Comparison of ENCODE assay signal across 8 mouse cellular contexts in genomic region chr10:13060021-13060668, GRCm38 (mm10). TPM values are rescaled to one million over a fixed set of nuclear protein-coding genes. Genes with fewer than 3 reads are reported as not detected.
DNase-seq lines count a peak whose midpoint lies in the region; ATAC-seq and TF ChIP-seq lines count a peak whose summit lies in the region.

Gene Plagl1 (plus strand): TSS chr10:13060504.

- H3K4me2 ChIP-seq in kidney, postnatal 0 days (ENCODE audit: low read length): peak within 1 kb of the TSS; percentile 57
- H3K4me2 ChIP-seq in embryonic facial prominence, embryonic 11.5 days (ENCODE audit: low read depth, low read length): peak within 1 kb of the TSS; percentile 64
- H3K4me2 ChIP-seq in hindbrain, embryonic 14.5 days (replicated peaks): peak within 1 kb of the TSS; percentile 78
- peak within 1 kb of the TSS; percentile 79 for H3K4me2 ChIP-seq in limb, embryonic 14.5 days (replicated peaks; ENCODE audit: low read depth, low read length, severe bottlenecking)

- no peak for DNase-seq in kidney, postnatal 0 days (ENCODE audit: low spot score)
- no peak for DNase-seq in kidney, adult 9 months
- no peak for DNase-seq in embryonic facial prominence, embryonic 11.5 days (ENCODE audit: low spot score)
- no peak for DNase-seq in hindbrain, embryonic 14.5 days (ENCODE audit: low spot score)
- DNase-seq in limb, embryonic 14.5 days (ENCODE audit: low spot score): no peak
- no peak for DNase-seq in ovary, postnatal 14 days (ENCODE audit: low spot score)
- no peak for DNase-seq in cerebellum, postnatal 25 days
- no peak for DNase-seq in lung, postnatal 14 days

- H3K4me3 ChIP-seq in kidney, postnatal 0 days (replicated peaks; ENCODE audit: low read depth, low read length): peak within 1 kb of the TSS; percentile 24; the same call in 1 of the 2 replicates
- H3K4me3 ChIP-seq in embryonic facial prominence, embryonic 11.5 days (ENCODE audit: low read depth, low read length): peak within 1 kb of the TSS; percentile 29
- H3K4me3 ChIP-seq in hindbrain, embryonic 14.5 days (replicated peaks; ENCODE audit: low read length): peak within 1 kb of the TSS; percentile 42
- H3K4me3 ChIP-seq in limb, embryonic 14.5 days (replicated peaks; ENCODE audit: low read length): peak within 1 kb of the TSS; percentile 41

- no peak within 1 kb of the TSS for H3K27ac ChIP-seq in kidney, postnatal 0 days
- no peak within 1 kb of the TSS for H3K27ac ChIP-seq in embryonic facial prominence, embryonic 11.5 days (replicated peaks; ENCODE audit: low read depth, low read length)
- H3K27ac ChIP-seq in hindbrain, embryonic 14.5 days: no peak within 1 kb of the TSS
- H3K27ac ChIP-seq in limb, embryonic 14.5 days (replicated peaks; ENCODE audit: low read depth, low read length): 0 out of 2 replicates have a peak within 1 kb of the TSS, but pooled peaks have one; percentile 9

- no peaks in the 10 kb centered on the region for H3K36me3 ChIP-seq in kidney, postnatal 0 days (ENCODE audit: insufficient read depth, low read length)
- no peaks in the 10 kb centered on the region for H3K36me3 ChIP-seq in embryonic facial prominence, embryonic 11.5 days (replicated peaks; ENCODE audit: control insufficient read depth, insufficient read depth, low read depth, low read length)
- H3K36me3 ChIP-seq in hindbrain, embryonic 14.5 days (replicated peaks; ENCODE audit: control insufficient read depth, insufficient read depth): no peaks in the 10 kb centered on the region
- no peaks in the 10 kb centered on the region for H3K36me3 ChIP-seq in limb, embryonic 14.5 days (ENCODE audit: control insufficient read depth, insufficient read depth, low read length)

- peak within 1 kb of the TSS; percentile 35 for H3K9ac ChIP-seq in kidney, postnatal 0 days (ENCODE audit: low read depth, low read length)
- H3K9ac ChIP-seq in embryonic facial prominence, embryonic 11.5 days (replicated peaks; ENCODE audit: low read length): peak within 1 kb of the TSS; percentile 55
- peak within 1 kb of the TSS; percentile 57 for H3K9ac ChIP-seq in hindbrain, embryonic 14.5 days
- peak within 1 kb of the TSS; percentile 50 for H3K9ac ChIP-seq in limb, embryonic 14.5 days (ENCODE audit: low read depth, low read length, severe bottlenecking)

- no peak for TF ChIP-seq CTCF in kidney, postnatal 0 days (IDR thresholded peaks at IDR 0.05; ENCODE audit: low read depth)

- 72% methylated on average over 11 of the region's 11 CpGs for WGBS in kidney, postnatal 0 days
- 48% methylated on average over 11 of the region's 11 CpGs for whole genome bisulfite sequencing in embryonic facial prominence, embryonic 11.5 days
- 62% methylated on average over 11 of the region's 11 CpGs for WGBS in hindbrain, embryonic 14.5 days
- 42% methylated on average over 11 of the region's 11 CpGs for WGBS in limb, embryonic 14.5 days

- TF ChIP-seq POLR2A in limb, embryonic 14.5 days (IDR thresholded peaks at IDR 0.05; ENCODE audit: borderline replicate concordance, extremely low read depth, insufficient read depth, insufficient read length): no peak

- no peak for ATAC-seq in kidney, postnatal 0 days (replicated peaks; ENCODE audit: low FRiP score, low read depth)
- ATAC-seq in embryonic facial prominence, embryonic 11.5 days (replicated peaks; ENCODE audit: insufficient number of reproducible peaks, low FRiP score, low TSS enrichment, low read depth): no peak
- ATAC-seq in hindbrain, embryonic 14.5 days (ENCODE audit: low FRiP score): no peak
- ATAC-seq in limb, embryonic 14.5 days (ENCODE audit: low FRiP score, low read depth): no peak

- no peaks in the 10 kb centered on the region for H3K9me3 ChIP-seq in kidney, postnatal 0 days (replicated peaks; ENCODE audit: low read length)
- H3K9me3 ChIP-seq in embryonic facial prominence, embryonic 11.5 days (replicated peaks; ENCODE audit: control insufficient read depth, low read length): no peaks in the 10 kb centered on the region
- H3K9me3 ChIP-seq in hindbrain, embryonic 14.5 days (ENCODE audit: control insufficient read depth, low read length): no peaks in the 10 kb centered on the region
- H3K9me3 ChIP-seq in limb, embryonic 14.5 days (ENCODE audit: control insufficient read depth, low read length): no peaks in the 10 kb centered on the region

- H3K27me3 ChIP-seq in kidney, postnatal 0 days (ENCODE audit: insufficient read depth, low read length): no peaks in the 10 kb centered on the region
- H3K27me3 ChIP-seq in embryonic facial prominence, embryonic 11.5 days (ENCODE audit: control insufficient read depth, insufficient read depth, low read length): peaks cover 26% of the 10 kb centered on the region
- peaks cover 37% of the 10 kb centered on the region for H3K27me3 ChIP-seq in hindbrain, embryonic 14.5 days (ENCODE audit: control insufficient read depth, insufficient read depth, low read length)
- peaks cover 20% of the 10 kb centered on the region for H3K27me3 ChIP-seq in limb, embryonic 14.5 days (ENCODE audit: control insufficient read depth, insufficient read depth, low read length)

- peaks cover 3% of the 10 kb centered on the region; the same call in 1 of the 2 replicates for H3K4me1 ChIP-seq in kidney, postnatal 0 days (replicated peaks; ENCODE audit: insufficient read depth, low read length)
- H3K4me1 ChIP-seq in embryonic facial prominence, embryonic 11.5 days (ENCODE audit: control insufficient read depth, insufficient read depth, low read length): peaks cover 6% of the 10 kb centered on the region; the same call in 1 of the 2 replicates
- H3K4me1 ChIP-seq in hindbrain, embryonic 14.5 days (replicated peaks; ENCODE audit: control insufficient read depth, insufficient read depth, low read length): no peaks in the 10 kb centered on the region; the same call in 1 of the 2 replicates
- peaks cover 4% of the 10 kb centered on the region; the same call in 1 of the 2 replicates for H3K4me1 ChIP-seq in limb, embryonic 14.5 days (ENCODE audit: control insufficient read depth, insufficient read depth, low read length)

RNA-seq across cellular contexts. Expression of gene Plagl1, which starts in this region (rescaled TPM):
- 44.2 and 52.2 TPM in 2 replicates for polyA plus RNA-seq in kidney, postnatal 0 days (2015; fragmentation: Nextera tagmentation; extraction: Ambion mirVana)
- polyA plus RNA-seq in embryonic facial prominence, embryonic 11.5 days (2014; fragmentation: Nextera tagmentation; extraction: Ambion mirVana): 136 and 141 TPM in 2 replicates
- polyA plus RNA-seq in hindbrain, embryonic 14.5 days (2014; fragmentation: Nextera tagmentation; extraction: Ambion mirVana): 40.8 and 44.1 TPM in 2 replicates
- polyA plus RNA-seq in limb, embryonic 14.5 days (2012; rRNA removed): 841 and 1,093 TPM in 2 replicates
- polyA plus RNA-seq in limb, embryonic 14.5 days (2014; fragmentation: Nextera tagmentation; extraction: Ambion mirVana): 298 and 354 TPM in 2 replicates
